14 mouse cellular contexts compared by ENCODE assay signal in the genomic region with DNA sequence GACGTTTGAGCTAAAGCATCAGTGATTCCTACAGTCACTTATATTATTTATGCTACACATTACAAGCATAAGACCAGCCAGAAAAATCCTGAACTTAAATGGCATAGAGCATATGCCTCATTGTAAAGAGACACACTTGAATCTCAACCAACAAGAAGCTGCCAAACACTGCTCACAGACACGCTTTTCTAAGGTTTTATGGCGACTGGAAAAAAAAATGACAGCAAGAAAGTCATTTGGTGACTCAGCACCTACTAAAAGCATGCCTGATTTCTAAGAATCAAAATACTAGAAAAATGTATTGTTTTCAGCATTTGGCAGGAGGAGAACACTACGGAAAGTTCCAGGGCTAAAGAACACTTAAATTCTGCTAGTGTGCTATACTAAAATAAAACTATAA.
"Had no signal": no experiment of that assay in that cellular context is flagged by ENCODE, and none has a peak within 500 bp of the region (broad histone marks: within the 10 kb centered on the region; RNA-seq: fewer than 3 reads in every experiment).

No protein-coding gene starts in this region.

- H3K9ac ChIP-seq: lung, embryonic 14.5 days; midbrain, embryonic 12.5 days; neural tube, embryonic 12.5 days; stomach, embryonic 15.5 days had no signal

- H3K27ac ChIP-seq: midbrain, embryonic 10.5 days; midbrain, embryonic 12.5 days; neural tube, embryonic 12.5 days; stomach, embryonic 15.5 days; stomach, postnatal 0 days had no signal

- H3K4me2 ChIP-seq: lung, embryonic 14.5 days; midbrain, embryonic 12.5 days; neural tube, embryonic 12.5 days; stomach, embryonic 15.5 days had no signal

- H3K9me3 ChIP-seq: midbrain, embryonic 10.5 days; midbrain, embryonic 12.5 days; neural tube, embryonic 12.5 days; stomach, embryonic 15.5 days had no signal

- DNase-seq: lung, adult 18-20 months; lung, embryonic 14.5 days; lung, postnatal 10 days; lung, postnatal 4 days; midbrain, embryonic 14.5 days; right cerebral cortex, postnatal 14 days; thymus, adult 18-20 months; thymus, postnatal 14 days; thymus, postnatal 36 days had no signal

- H3K4me3 ChIP-seq: midbrain, embryonic 10.5 days; midbrain, embryonic 12.5 days; neural tube, embryonic 12.5 days; stomach, embryonic 15.5 days had no signal

- H3K36me3 ChIP-seq: neural tube, embryonic 12.5 days; stomach, embryonic 15.5 days had no signal

- H3K4me1 ChIP-seq: midbrain, embryonic 10.5 days; midbrain, embryonic 12.5 days; neural tube, embryonic 12.5 days; stomach, embryonic 15.5 days had no signal

- H3K27me3 ChIP-seq: midbrain, embryonic 12.5 days; neural tube, embryonic 12.5 days; stomach, embryonic 15.5 days had no signal
